Mouse (Mus musculus): ENCODE measurements around the gene Dimt1. TPM values are rescaled to one million over a fixed set of nuclear protein-coding genes. Genes with fewer than 3 reads are reported as not detected.
"Not testable (repeated sequence)": the region's sequence is repeated elsewhere in the genome, so short reads cannot be mapped to it uniquely, and the experiment has no call there.

The Dimt1 gene
- total RNA-seq (2014; rRNA removed) (3.4 and 4.0 TPM in 2 replicates), polyA plus RNA-seq (2012; rRNA removed) (1.3 and 4.4 TPM in 2 replicates)

GRCm38 (mm10) chr13:106946594-106947540, at the start of gene Dimt1:
Gene Dimt1 (plus strand): TSS chr13:106947127.
- peak; percentile 87 for DNase-seq (ENCODE audit: extremely low read depth, low read depth, low spot score)
- TF ChIP-seq POLR2A (IDR thresholded peaks at IDR 0.05; ENCODE audit: extremely low read depth, insufficient read depth, low read length): 0 out of 2 replicates have a peak, but pooled peaks have one; percentile 37
- TF ChIP-seq CTCF (IDR thresholded peaks at IDR 0.05; ENCODE audit: low read depth, low read length): no peak
- Histone ChIP-seq H3K27me3 (ENCODE audit: control insufficient read depth, insufficient read depth, low read length) (no peaks in the 10 kb centered on the region), H3K36me3 (ENCODE audit: control insufficient read depth, insufficient read depth, low read length) (peaks cover 16% of the 10 kb centered on the region), H3K9ac (ENCODE audit: low read depth, low read length) (peak within 1 kb of the TSS; percentile 70), H3K4me3 (ENCODE audit: insufficient read depth, low read depth, low read length) (peak within 1 kb of the TSS; percentile 72), H3K4me1 (ENCODE audit: control insufficient read depth, insufficient read depth, low read length) (peaks cover 6% of the 10 kb centered on the region; the same call in 1 of the 2 replicates), H3K79me2 (ENCODE audit: control insufficient read depth, insufficient read depth, low read length) (peaks cover 5% of the 10 kb centered on the region; the same call in 1 of the 2 replicates), H3K27ac (replicated peaks; ENCODE audit: insufficient read depth, low read depth, low read length) (peak within 1 kb of the TSS; percentile 75)
- under 1% methylated on average over 68 of the region's 68 CpGs for WGBS

DNA sequence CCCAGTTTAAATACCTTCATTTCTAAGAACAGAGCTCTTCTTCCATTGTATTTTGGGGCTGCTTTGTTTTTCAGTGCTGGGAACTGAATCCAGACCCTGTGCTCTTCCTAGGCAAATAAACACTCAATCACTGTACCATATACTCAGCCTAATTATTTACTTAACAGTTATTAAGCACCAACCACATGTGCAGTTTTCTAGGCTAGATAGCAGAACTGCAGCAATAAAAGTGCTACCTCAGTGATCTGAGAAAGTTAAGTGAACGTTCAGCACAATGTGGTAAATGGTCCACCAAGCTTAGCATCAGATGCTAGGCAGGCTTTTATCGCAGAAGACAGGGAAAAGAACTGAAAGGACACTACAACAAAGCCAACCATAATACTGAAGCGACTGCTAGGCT, 42.3 kb upstream of the Dimt1 start:
- Histone ChIP-seq H3K4me1 (ENCODE audit: control insufficient read depth, insufficient read depth, low read length) (no peaks in the 10 kb centered on the region), H3K27me3 (ENCODE audit: control insufficient read depth, insufficient read depth, low read length) (no peaks in the 10 kb centered on the region), H3K9ac (ENCODE audit: low read depth, low read length) (no peak overlapping the region), H3K36me3 (ENCODE audit: control insufficient read depth, insufficient read depth, low read length) (peaks cover 16% of the 10 kb centered on the region), H3K4me3 (ENCODE audit: insufficient read depth, low read depth, low read length) (no peak overlapping the region), H3K79me2 (ENCODE audit: control insufficient read depth, insufficient read depth, low read length) (no peaks in the 10 kb centered on the region), H3K27ac (replicated peaks; ENCODE audit: insufficient read depth, low read depth, low read length) (no peak overlapping the region)
- TF ChIP-seq POLR2A (IDR thresholded peaks at IDR 0.05; ENCODE audit: extremely low read depth, insufficient read depth, low read length): no peak
- TF ChIP-seq CTCF (IDR thresholded peaks at IDR 0.05; ENCODE audit: low read depth, low read length): no peak
- WGBS: 93% methylated on average over 3 of the region's 3 CpGs
- DNase-seq (ENCODE audit: extremely low read depth, low read depth, low spot score): no peak

DNA sequence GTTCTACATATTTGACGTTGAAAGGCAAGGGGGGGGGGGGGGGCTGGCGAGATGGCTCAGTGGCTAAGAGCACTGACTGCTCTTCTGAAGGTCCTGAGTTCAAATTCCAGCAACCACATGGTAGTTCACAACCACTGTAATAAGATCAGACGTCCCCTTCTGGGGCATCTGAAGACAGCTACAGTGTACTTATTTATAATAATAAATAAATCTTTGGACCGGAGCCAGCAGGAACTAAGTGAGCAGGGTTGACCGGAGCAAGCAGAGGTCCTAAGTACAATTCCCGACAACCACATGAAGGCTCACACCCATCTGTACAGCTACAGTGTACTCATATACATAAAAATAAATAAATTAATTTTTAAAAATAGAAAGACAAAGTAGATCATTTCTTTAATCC, 41.8 kb upstream of the Dimt1 start:
- WGBS: 86% methylated on average over 6 of the region's 6 CpGs
- not testable (repeated sequence) for H3K27me3 ChIP-seq (ENCODE audit: control insufficient read depth, insufficient read depth, low read length); H3K27ac ChIP-seq (replicated peaks; ENCODE audit: insufficient read depth, low read depth, low read length); H3K79me2 ChIP-seq (ENCODE audit: control insufficient read depth, insufficient read depth, low read length); H3K4me3 ChIP-seq (ENCODE audit: insufficient read depth, low read depth, low read length); DNase-seq (ENCODE audit: extremely low read depth, low read depth, low spot score); H3K9ac ChIP-seq (ENCODE audit: low read depth, low read length); H3K4me1 ChIP-seq (ENCODE audit: control insufficient read depth, insufficient read depth, low read length)
- H3K36me3 ChIP-seq (ENCODE audit: control insufficient read depth, insufficient read depth, low read length): peaks cover 20% of the 10 kb centered on the region

- WGBS: 97% methylated on average over 4 of the region's 4 CpGs
These were observed 39.7 kb upstream of the Dimt1 start for GRCm38 (mm10) chr13:106907273-106907672.

DNA sequence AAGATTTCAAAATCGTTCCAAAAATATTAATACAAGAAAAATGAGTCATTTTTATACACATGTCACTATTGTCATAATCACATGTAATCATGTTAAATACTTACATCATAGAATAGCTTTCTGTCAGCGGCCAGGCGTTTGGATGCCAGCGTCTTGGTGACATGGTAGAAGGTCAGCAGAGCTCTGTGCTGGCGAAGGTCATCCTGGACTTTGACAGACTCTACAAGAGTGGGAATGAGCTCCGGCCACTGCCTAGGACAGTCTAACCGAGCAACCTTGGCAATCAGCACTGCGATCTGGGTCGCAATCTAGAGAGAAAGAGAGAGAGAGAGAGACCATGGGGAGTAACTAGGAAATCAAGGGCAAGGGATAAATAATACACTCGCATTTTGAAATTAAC, 36.8 kb upstream of the Dimt1 start:
- no peak for DNase-seq (ENCODE audit: extremely low read depth, low read depth, low spot score)
- peaks cover 20% of the 10 kb centered on the region for H3K36me3 ChIP-seq (ENCODE audit: control insufficient read depth, insufficient read depth, low read length)

More at GRCm38 (mm10) chr13:106907273-106907672, 39.7 kb upstream of the Dimt1 start:
- no peaks in the 10 kb centered on the region for H3K27me3 ChIP-seq (ENCODE audit: control insufficient read depth, insufficient read depth, low read length)
- TF ChIP-seq POLR2A (IDR thresholded peaks at IDR 0.05; ENCODE audit: extremely low read depth, insufficient read depth, low read length) (no peak), CTCF (IDR thresholded peaks at IDR 0.05; ENCODE audit: low read depth, low read length) (no peak)
- no peak overlapping the region for H3K4me3 ChIP-seq (ENCODE audit: insufficient read depth, low read depth, low read length)
- H3K4me1 ChIP-seq (ENCODE audit: control insufficient read depth, insufficient read depth, low read length): no peaks in the 10 kb centered on the region
- no peaks in the 10 kb centered on the region for H3K79me2 ChIP-seq (ENCODE audit: control insufficient read depth, insufficient read depth, low read length)
- no peak for DNase-seq (ENCODE audit: extremely low read depth, low read depth, low spot score)
- no peak overlapping the region for H3K27ac ChIP-seq (replicated peaks; ENCODE audit: insufficient read depth, low read depth, low read length)
- H3K9ac ChIP-seq (ENCODE audit: low read depth, low read length): no peak overlapping the region
- peaks cover 20% of the 10 kb centered on the region for H3K36me3 ChIP-seq (ENCODE audit: control insufficient read depth, insufficient read depth, low read length)

More for the DNA sequence above, 36.8 kb upstream of the Dimt1 start:
- H3K9ac ChIP-seq (ENCODE audit: low read depth, low read length): no peak overlapping the region
- no peaks in the 10 kb centered on the region for H3K4me1 ChIP-seq (ENCODE audit: control insufficient read depth, insufficient read depth, low read length)
- H3K79me2 ChIP-seq (ENCODE audit: control insufficient read depth, insufficient read depth, low read length): no peaks in the 10 kb centered on the region
- TF ChIP-seq POLR2A (IDR thresholded peaks at IDR 0.05; ENCODE audit: extremely low read depth, insufficient read depth, low read length): no peak
- no peak for TF ChIP-seq CTCF (IDR thresholded peaks at IDR 0.05; ENCODE audit: low read depth, low read length)
- H3K4me3 ChIP-seq (ENCODE audit: insufficient read depth, low read depth, low read length): no peak overlapping the region
- no peaks in the 10 kb centered on the region for H3K27me3 ChIP-seq (ENCODE audit: control insufficient read depth, insufficient read depth, low read length)
- WGBS: 96% methylated on average over 10 of the region's 10 CpGs
- H3K27ac ChIP-seq (replicated peaks; ENCODE audit: insufficient read depth, low read depth, low read length): no peak overlapping the region

Data from liver, adult 2 months (tissue).